Mouse (Mus musculus) testis, adult 2 months (tissue): ENCODE results near the gene E130309D02Rik.

Experiments
- CTCF ChIP-seq: fragments of 200-500 bp; IDR thresholded peaks from 2 replicates; pipeline ENCODE4 v1.5.1; 2012; ENCODE audit warnings: low read depth, mild to moderate bottlenecking, inconsistent platforms, low read length, moderate library complexity; ENCODE audit not compliant: control insufficient read depth, insufficient read depth, insufficient replicate concordance
- POLR2A ChIP-seq: fragments of 200-500 bp; IDR thresholded peaks from 2 replicates; pipeline ENCODE4 v1.6.1; 2012; ENCODE audit warnings: low read depth, mild to moderate bottlenecking, inconsistent platforms, low read length, moderate library complexity; ENCODE audit not compliant: control insufficient read depth

GRCm38 (mm10) chr5:143314730-143315513 lies at the start of gene E130309D02Rik:
- TF ChIP-seq CTCF = peak; percentile 84
- peak; percentile 69; the same call in 1 of the 2 replicates for TF ChIP-seq POLR2A
